Mouse (Mus musculus): ENCODE results near the gene Dpf3. TPM values are rescaled to one million over a fixed set of nuclear protein-coding genes. Genes with fewer than 3 reads are reported as not detected.

Dpf3 gene
- polyA plus RNA-seq, 1 experiment from 2014 or later = 19.2 TPM

- WGBS = 66% methylated on average over 2 of the region's 2 CpGs
- Histone ChIP-seq H3K9ac (ENCODE audit: low read length) (no peak overlapping the region), H3K4me1 (ENCODE audit: control insufficient read depth, insufficient read depth, low read length) (no peaks in the 10 kb centered on the region), H3K36me3 (ENCODE audit: control insufficient read depth, insufficient read depth) (no peaks in the 10 kb centered on the region), H3K4me2 (ENCODE audit: low read depth, low read length) (no peak overlapping the region), H3K27me3 (ENCODE audit: control insufficient read depth, insufficient read depth, low read length) (no peaks in the 10 kb centered on the region), H3K4me3 (ENCODE audit: low read length) (no peak overlapping the region), H3K27ac (ENCODE audit: low read length) (no peak overlapping the region), H3K9me3 (replicated peaks; ENCODE audit: control insufficient read depth, low read length) (no peaks in the 10 kb centered on the region)
- ATAC-seq (replicated peaks; ENCODE audit: extremely low read depth, insufficient read depth, low FRiP score) = no peak
Observed at GRCm38 (mm10) chr12:83260540-83260939, 227.0 kb downstream of the Dpf3 start.

DNA sequence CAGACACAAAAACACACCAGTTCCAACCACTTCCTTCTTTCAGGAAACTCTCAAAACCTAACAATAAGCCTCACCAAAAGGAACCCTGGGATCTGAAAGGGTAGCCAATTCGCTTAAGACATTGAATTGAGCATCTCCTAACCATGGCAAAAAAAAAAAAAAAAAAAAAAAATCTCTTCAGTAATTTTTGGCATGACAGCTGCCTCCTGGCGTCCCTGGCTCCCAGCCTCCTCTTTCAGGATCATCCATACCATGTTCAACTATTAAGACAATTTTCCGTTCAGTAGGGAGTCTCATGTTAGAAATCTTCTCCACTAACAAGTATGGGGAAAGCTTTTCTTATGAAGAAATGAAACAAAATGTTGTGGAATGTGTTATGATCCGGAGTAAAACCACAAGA lies 233.1 kb downstream of the Dpf3 start:
- ATAC-seq (replicated peaks; ENCODE audit: extremely low read depth, insufficient read depth, low FRiP score) = no peak
- Histone ChIP-seq H3K27ac (ENCODE audit: low read length) (no peak overlapping the region), H3K4me2 (ENCODE audit: low read depth, low read length) (no peak overlapping the region), H3K9ac (ENCODE audit: low read length) (no peak overlapping the region), H3K36me3 (ENCODE audit: control insufficient read depth, insufficient read depth) (peaks cover 4% of the 10 kb centered on the region; the same call in 1 of the 2 replicates), H3K9me3 (replicated peaks; ENCODE audit: control insufficient read depth, low read length) (no peaks in the 10 kb centered on the region), H3K27me3 (ENCODE audit: control insufficient read depth, insufficient read depth, low read length) (no peaks in the 10 kb centered on the region), H3K4me1 (ENCODE audit: control insufficient read depth, insufficient read depth, low read length) (no peaks in the 10 kb centered on the region), H3K4me3 (ENCODE audit: low read length) (no peak overlapping the region)
- 86% methylated on average over 4 of the region's 4 CpGs for WGBS

- peaks cover 5% of the 10 kb centered on the region for H3K4me1 ChIP-seq (ENCODE audit: control insufficient read depth, insufficient read depth, low read length)
- H3K36me3 ChIP-seq (ENCODE audit: control insufficient read depth, insufficient read depth) = peaks cover 4% of the 10 kb centered on the region; the same call in 1 of the 2 replicates
- H3K9me3 ChIP-seq (replicated peaks; ENCODE audit: control insufficient read depth, low read length) = no peaks in the 10 kb centered on the region
- no peak overlapping the region for H3K4me3 ChIP-seq (ENCODE audit: low read length)
- H3K27me3 ChIP-seq (ENCODE audit: control insufficient read depth, insufficient read depth, low read length) = no peaks in the 10 kb centered on the region
- H3K4me2 ChIP-seq (ENCODE audit: low read depth, low read length) = no peak overlapping the region
- ATAC-seq (replicated peaks; ENCODE audit: extremely low read depth, insufficient read depth, low FRiP score) = no peak
- H3K27ac ChIP-seq (ENCODE audit: low read length) = no peak overlapping the region
- no peak overlapping the region for H3K9ac ChIP-seq (ENCODE audit: low read length)
- 85% methylated on average over 3 of the region's 3 CpGs for WGBS
Observed at GRCm38 (mm10) chr12:83249066-83249465, 238.4 kb downstream of the Dpf3 start.

DNA sequence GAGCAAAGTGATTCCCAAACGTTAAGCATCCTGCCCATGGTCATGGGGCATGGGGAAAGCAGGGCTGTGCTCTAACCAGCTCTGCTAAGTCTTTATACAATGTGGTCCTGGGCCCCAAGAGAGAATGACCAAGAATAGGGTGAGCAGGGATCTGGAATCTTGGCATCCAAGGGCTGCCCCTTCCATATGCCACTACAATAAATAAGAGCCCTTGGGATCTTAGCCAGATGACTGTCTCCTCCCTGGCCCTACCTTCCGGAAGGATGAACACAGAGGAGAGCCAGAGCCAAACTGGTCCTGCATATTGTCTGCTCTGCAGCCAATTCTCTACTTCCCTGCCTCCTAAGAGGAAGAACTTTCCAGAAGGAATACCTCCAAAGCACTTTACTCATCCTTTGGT lies 238.9 kb downstream of the Dpf3 start:
- Histone ChIP-seq H3K4me2 (ENCODE audit: low read depth, low read length) (no peak overlapping the region), H3K9me3 (replicated peaks; ENCODE audit: control insufficient read depth, low read length) (no peaks in the 10 kb centered on the region), H3K36me3 (ENCODE audit: control insufficient read depth, insufficient read depth) (peaks cover 4% of the 10 kb centered on the region; the same call in 1 of the 2 replicates), H3K27ac (ENCODE audit: low read length) (no peak overlapping the region), H3K9ac (ENCODE audit: low read length) (no peak overlapping the region), H3K4me3 (ENCODE audit: low read length) (no peak overlapping the region), H3K27me3 (ENCODE audit: control insufficient read depth, insufficient read depth, low read length) (no peaks in the 10 kb centered on the region), H3K4me1 (ENCODE audit: control insufficient read depth, insufficient read depth, low read length) (peaks cover 5% of the 10 kb centered on the region)
- no peak for ATAC-seq (replicated peaks; ENCODE audit: extremely low read depth, insufficient read depth, low FRiP score)
- WGBS = 74% methylated on average over 2 of the region's 2 CpGs

- peaks cover 5% of the 10 kb centered on the region for H3K4me1 ChIP-seq (ENCODE audit: control insufficient read depth, insufficient read depth, low read length)
- WGBS = 50% methylated on average over 3 of the region's 3 CpGs
Observed at GRCm38 (mm10) chr12:83247669-83248068, 239.8 kb downstream of the Dpf3 start.

GRCm38 (mm10) chr12:83241022-83241421 lies 246.5 kb downstream of the Dpf3 start:
- Histone ChIP-seq H3K27me3 (ENCODE audit: control insufficient read depth, insufficient read depth, low read length) (no peaks in the 10 kb centered on the region), H3K9me3 (replicated peaks; ENCODE audit: control insufficient read depth, low read length) (no peaks in the 10 kb centered on the region), H3K4me1 (ENCODE audit: control insufficient read depth, insufficient read depth, low read length) (peaks cover 8% of the 10 kb centered on the region), H3K36me3 (ENCODE audit: control insufficient read depth, insufficient read depth) (no peaks in the 10 kb centered on the region), H3K9ac (ENCODE audit: low read length) (no peak overlapping the region), H3K4me2 (ENCODE audit: low read depth, low read length) (no peak overlapping the region), H3K27ac (ENCODE audit: low read length) (no peak overlapping the region), H3K4me3 (ENCODE audit: low read length) (no peak overlapping the region)
- ATAC-seq (replicated peaks; ENCODE audit: extremely low read depth, insufficient read depth, low FRiP score) = no peak
- 34% methylated on average over 3 of the region's 3 CpGs for WGBS

More at GRCm38 (mm10) chr12:83247669-83248068, 239.8 kb downstream of the Dpf3 start:
- Histone ChIP-seq H3K9me3 (replicated peaks; ENCODE audit: control insufficient read depth, low read length) (no peaks in the 10 kb centered on the region), H3K4me2 (ENCODE audit: low read depth, low read length) (no peak overlapping the region), H3K27me3 (ENCODE audit: control insufficient read depth, insufficient read depth, low read length) (no peaks in the 10 kb centered on the region), H3K36me3 (ENCODE audit: control insufficient read depth, insufficient read depth) (peaks cover 4% of the 10 kb centered on the region; the same call in 1 of the 2 replicates), H3K27ac (ENCODE audit: low read length) (no peak overlapping the region), H3K9ac (ENCODE audit: low read length) (no peak overlapping the region), H3K4me3 (ENCODE audit: low read length) (no peak overlapping the region)
- no peak for ATAC-seq (replicated peaks; ENCODE audit: extremely low read depth, insufficient read depth, low FRiP score)

DNA sequence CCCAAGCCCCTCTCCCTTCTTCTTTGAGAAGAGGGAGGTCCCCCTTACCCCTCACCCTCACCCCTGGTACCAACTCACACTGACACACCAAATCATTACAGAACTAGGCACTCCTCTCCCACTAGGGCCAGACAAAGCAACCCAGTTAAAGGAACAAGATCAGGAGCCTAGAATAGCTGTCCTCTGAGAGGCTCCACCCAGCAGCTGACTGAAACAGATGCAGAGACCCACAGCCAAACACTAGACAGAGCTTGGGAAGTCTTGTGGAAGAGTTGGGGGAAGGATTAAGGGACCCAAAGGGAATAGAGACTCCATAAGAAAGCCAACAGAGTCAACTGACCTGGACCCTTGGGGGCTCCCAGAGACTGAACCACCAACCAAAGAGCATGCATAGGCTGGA lies 246.9 kb downstream of the Dpf3 start:
- no peak for ATAC-seq (replicated peaks; ENCODE audit: extremely low read depth, insufficient read depth, low FRiP score)

DNA sequence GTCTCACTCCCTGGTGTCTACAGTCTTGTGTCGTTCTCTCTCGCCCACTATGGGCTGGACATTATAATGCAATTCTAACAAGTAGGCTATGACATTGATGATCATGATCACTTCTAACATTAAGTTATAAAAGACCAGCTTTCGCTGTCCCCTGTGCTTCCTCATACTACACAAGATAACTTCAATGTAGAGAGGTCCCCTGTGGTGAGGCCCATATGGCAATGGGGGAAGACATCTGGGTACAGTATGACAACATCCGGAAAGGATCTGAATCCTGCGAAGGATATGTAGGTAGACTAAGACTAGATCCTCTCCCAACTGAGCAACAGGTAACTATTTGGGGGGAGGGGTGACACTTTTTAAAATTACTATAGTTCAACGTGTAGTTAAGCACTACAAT lies 251.7 kb downstream of the Dpf3 start:
- peaks cover 10% of the 10 kb centered on the region for H3K4me1 ChIP-seq (ENCODE audit: control insufficient read depth, insufficient read depth, low read length)
- no peak overlapping the region for H3K9ac ChIP-seq (ENCODE audit: low read length)
- ATAC-seq (replicated peaks; ENCODE audit: extremely low read depth, insufficient read depth, low FRiP score) = no peak
- 93% methylated on average over 6 of the region's 6 CpGs for WGBS
- H3K27ac ChIP-seq (ENCODE audit: low read length) = no peak overlapping the region
- no peak overlapping the region for H3K4me3 ChIP-seq (ENCODE audit: low read length)
- no peak overlapping the region for H3K4me2 ChIP-seq (ENCODE audit: low read depth, low read length)
- no peaks in the 10 kb centered on the region for H3K27me3 ChIP-seq (ENCODE audit: control insufficient read depth, insufficient read depth, low read length)
- H3K36me3 ChIP-seq (ENCODE audit: control insufficient read depth, insufficient read depth) = 0 out of 2 replicates have a peak, but pooled peaks cover 1% of the 10 kb centered on the region
- H3K9me3 ChIP-seq (replicated peaks; ENCODE audit: control insufficient read depth, low read length) = peaks cover 1% of the 10 kb centered on the region; the same call in 1 of the 2 replicates

More for the DNA sequence above, 246.9 kb downstream of the Dpf3 start:
- no peak overlapping the region for H3K9ac ChIP-seq (ENCODE audit: low read length)
- H3K9me3 ChIP-seq (replicated peaks; ENCODE audit: control insufficient read depth, low read length) = no peaks in the 10 kb centered on the region
- peaks cover 8% of the 10 kb centered on the region for H3K4me1 ChIP-seq (ENCODE audit: control insufficient read depth, insufficient read depth, low read length)
- no peak overlapping the region for H3K4me2 ChIP-seq (ENCODE audit: low read depth, low read length)
- H3K36me3 ChIP-seq (ENCODE audit: control insufficient read depth, insufficient read depth) = no peaks in the 10 kb centered on the region
- no peak overlapping the region for H3K27ac ChIP-seq (ENCODE audit: low read length)
- H3K4me3 ChIP-seq (ENCODE audit: low read length) = no peak overlapping the region
- H3K27me3 ChIP-seq (ENCODE audit: control insufficient read depth, insufficient read depth, low read length) = no peaks in the 10 kb centered on the region

DNA sequence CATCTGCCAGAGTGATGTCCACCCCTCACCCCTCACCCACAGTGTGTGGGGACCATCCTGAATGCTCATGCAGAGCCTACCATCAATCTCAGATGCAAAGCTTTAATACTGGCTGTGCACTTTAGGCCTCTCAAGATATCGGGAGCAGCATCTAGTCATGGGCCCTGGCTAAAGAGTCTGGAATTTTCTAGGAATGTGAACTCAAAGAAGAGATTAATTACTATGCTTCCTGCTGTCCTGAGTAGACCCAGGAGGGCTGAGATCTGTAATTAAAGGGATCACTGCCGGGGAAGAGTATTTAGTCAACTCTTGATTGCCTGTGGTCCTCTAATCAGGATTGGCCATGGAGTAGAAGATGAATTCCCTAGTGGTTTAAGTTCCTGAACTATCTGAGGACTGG lies 252.5 kb downstream of the Dpf3 start:
- WGBS = 56% methylated on average over 2 of the region's 2 CpGs
- Histone ChIP-seq H3K27ac (ENCODE audit: low read length) (no peak overlapping the region), H3K4me1 (ENCODE audit: control insufficient read depth, insufficient read depth, low read length) (peaks cover 10% of the 10 kb centered on the region), H3K4me3 (ENCODE audit: low read length) (no peak overlapping the region), H3K4me2 (ENCODE audit: low read depth, low read length) (no peak overlapping the region), H3K36me3 (ENCODE audit: control insufficient read depth, insufficient read depth) (0 out of 2 replicates have a peak, but pooled peaks cover 2% of the 10 kb centered on the region), H3K9me3 (replicated peaks; ENCODE audit: control insufficient read depth, low read length) (peaks cover 5% of the 10 kb centered on the region; the same call in 1 of the 2 replicates), H3K9ac (ENCODE audit: low read length) (no peak overlapping the region), H3K27me3 (ENCODE audit: control insufficient read depth, insufficient read depth, low read length) (no peaks in the 10 kb centered on the region)
- no peak for ATAC-seq (replicated peaks; ENCODE audit: extremely low read depth, insufficient read depth, low FRiP score)
